Mouse (Mus musculus) forelimb bud, embryonic 11.5 days (tissue): Measurements from ENCODE around the gene Dbndd1.
"Not testable (repeated sequence)": the region's sequence is repeated elsewhere in the genome, so short reads cannot be mapped to it uniquely, and the experiment has no call there.

Experiments used
- DNase-seq: peaks from one replicate; pipeline ENCODE4 v3.0.0-alpha.2; 2012; ENCODE audit warnings: low read depth, low spot score

Gene Dbndd1

DNA sequence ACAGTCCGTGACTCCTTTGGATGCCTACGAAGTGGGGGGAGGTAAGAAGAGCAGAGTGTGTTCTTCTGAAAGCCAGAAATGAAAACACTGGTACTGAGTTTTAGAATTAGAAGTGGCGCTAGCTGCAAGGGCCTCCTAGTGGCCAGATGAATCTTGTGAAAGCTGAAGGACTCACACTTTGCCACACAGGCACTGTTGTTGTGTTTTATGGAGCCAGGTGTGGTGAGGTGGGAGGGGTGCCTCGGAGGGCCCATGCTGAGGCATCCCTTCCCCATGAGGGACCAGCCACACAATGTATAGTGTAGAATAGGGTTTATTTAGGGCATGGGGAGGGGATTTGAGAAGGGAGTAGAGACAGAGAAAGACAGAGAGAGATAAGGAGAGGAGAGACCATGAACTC lies 17.6 kb downstream of the Dbndd1 start:
- DNase-seq: no peak

GRCm38 (mm10) chr8:123492898-123493297 lies 22.4 kb downstream of the Dbndd1 start:
- DNase-seq: no peak

- DNase-seq: no peak
Measured at GRCm38 (mm10) chr8:123491280-123492075, 23.8 kb downstream of the Dbndd1 start.

- no peak for DNase-seq
Measured at GRCm38 (mm10) chr8:123482627-123483026, 32.6 kb downstream of the Dbndd1 start.

- no peak for DNase-seq
Measured at GRCm38 (mm10) chr8:123478456-123479218, 36.6 kb downstream of the Dbndd1 start.

- DNase-seq: peak; percentile 93
Measured at GRCm38 (mm10) chr8:123477737-123478258, 37.5 kb downstream of the Dbndd1 start, which contains the start of gene Afg3l1. Gene Afg3l1 (plus strand): TSS chr8:123477903.

DNA sequence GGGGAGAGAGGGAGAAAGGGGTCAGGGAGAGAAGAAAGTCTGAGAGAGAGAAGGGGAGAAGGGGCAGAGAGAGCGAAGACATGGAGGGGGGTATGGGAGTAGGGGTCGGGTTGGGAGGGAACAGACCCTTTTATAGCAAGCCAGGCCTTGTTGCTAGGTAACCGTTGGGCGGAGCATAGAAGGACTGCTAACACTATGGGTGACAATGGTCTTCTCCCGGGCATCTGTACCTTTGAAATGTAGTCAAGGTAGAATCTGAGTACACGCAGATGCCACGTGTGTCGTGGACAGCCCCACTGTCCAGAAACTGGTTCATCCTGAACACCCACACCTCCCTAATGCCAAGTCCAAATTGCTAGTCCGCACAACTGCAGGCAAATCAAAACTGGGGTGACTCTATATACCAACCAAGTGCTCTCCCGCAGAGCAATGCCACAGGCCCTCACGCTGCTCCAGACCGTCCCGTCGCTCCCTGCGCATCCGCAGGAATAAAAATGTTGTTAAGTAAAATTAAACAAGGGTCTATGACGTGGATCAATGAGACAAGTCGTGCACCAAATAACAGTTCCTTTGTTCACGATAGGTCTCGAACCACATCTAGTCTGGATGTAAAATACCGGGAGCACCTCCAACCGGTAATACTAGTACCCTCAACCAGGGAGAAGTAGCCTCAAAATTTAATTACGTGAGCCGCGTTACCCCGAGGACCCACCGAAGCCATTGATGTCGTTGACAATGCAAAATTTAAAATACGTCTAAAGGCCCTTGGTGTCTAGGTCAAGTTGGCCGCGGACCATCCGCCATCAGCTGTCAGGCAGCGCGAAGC lies 38.1 kb downstream of the Dbndd1 start:
- peak; percentile 7 for DNase-seq

DNA sequence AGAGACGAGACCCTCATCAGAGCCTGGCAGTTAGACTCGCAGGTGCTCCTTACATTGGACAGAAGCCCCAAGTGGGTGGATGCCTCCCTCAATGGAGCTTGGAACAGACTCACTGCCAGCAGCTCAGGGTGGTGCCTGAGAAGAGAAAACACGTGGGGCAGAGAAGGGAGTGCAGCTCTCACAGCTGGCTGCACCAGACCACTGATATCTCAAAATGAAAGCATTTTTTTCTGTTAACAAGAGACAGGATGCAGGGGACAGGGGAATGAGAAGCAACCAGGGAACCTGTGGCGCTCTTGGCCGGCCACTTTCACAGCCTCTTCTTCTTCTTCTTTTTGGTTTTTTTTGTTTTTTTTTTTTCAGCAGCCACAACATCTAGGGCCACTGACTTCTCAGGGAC lies 40.7 kb downstream of the Dbndd1 start:
- not testable (repeated sequence) for DNase-seq

GRCm38 (mm10) chr8:123472991-123473390 lies 42.3 kb downstream of the Dbndd1 start:
- not testable (repeated sequence) for DNase-seq

GRCm38 (mm10) chr8:123467476-123467875 lies 47.8 kb downstream of the Dbndd1 start:
- no peak for DNase-seq

GRCm38 (mm10) chr8:123463651-123464050 lies 51.6 kb downstream of the Dbndd1 start:
- no peak for DNase-seq
